ENCODE assay signal across 23 mouse cellular contexts in genomic region chr17:10947614-10948013, GRCm38 (mm10).
A peak's percentile ranks its signal among the peaks of the same experiment; 100 is the strongest.
DNase-seq lines count a peak whose midpoint lies in the region; ATAC-seq and TF ChIP-seq lines count a peak whose summit lies in the region.
"Had no signal": no experiment of that assay in that cellular context is flagged by ENCODE, and none has a peak within 500 bp of the region (broad histone marks: within the 10 kb centered on the region; RNA-seq: fewer than 3 reads in every experiment).

No protein-coding gene starts in this region.

- H3K4me3 ChIP-seq in lung, embryonic 14.5 days (ENCODE audit: low read depth, low read length), result no peak overlapping the region
- H3K4me3 ChIP-seq in lung, embryonic 16.5 days (ENCODE audit: low read length), result no peak overlapping the region
- H3K4me3 ChIP-seq in lung, adult 2 months (replicated peaks; ENCODE audit: extremely low read depth, low read depth, low read length), result no peak overlapping the region
- no peak overlapping the region for H3K4me3 ChIP-seq in lung, postnatal 0 days (ENCODE audit: low read depth, low read length)
- H3K4me3 ChIP-seq in MEL (ENCODE audit: control insufficient read depth in 1 of 2, insufficient read depth in 1 of 2, low read depth in 2 of 2, low read length in 2 of 2), result no peak overlapping the region

- no peak for TF ChIP-seq RAD21 in MEL (IDR thresholded peaks at IDR 0.05; ENCODE audit: low read depth, low read length)

- peak; percentile 52; the same call in 1 of the 2 replicates for ATAC-seq in lung, embryonic 14.5 days (ENCODE audit: insufficient read depth)
- peak; percentile 74 for ATAC-seq in lung, embryonic 16.5 days (ENCODE audit: low read depth)
- ATAC-seq in lung, postnatal 0 days, result 0 out of 2 replicates have a peak, but pooled peaks have one; percentile 25
- ATAC-seq: activated CD4-positive, CD25-positive, alpha-beta regulatory T cell, adult 4 months; CD4-positive, CD25-positive, alpha-beta regulatory T cell, adult 4 months; Patski had no signal

- no peak for TF ChIP-seq EP300 in lung, postnatal 0 days (IDR thresholded peaks at IDR 0.05)
- 0 out of 4 replicates have a peak, but pooled peaks of 1 of the 2 experiments have one; percentile 21 for TF ChIP-seq EP300 in MEL (IDR thresholded peaks at IDR 0.05; ENCODE audit: low read depth in 1 of 2, low read length in 2 of 2)

- no peak overlapping the region for H3K9ac ChIP-seq in lung, embryonic 14.5 days
- no peak overlapping the region for H3K9ac ChIP-seq in lung, embryonic 16.5 days (ENCODE audit: low read length)
- no peak overlapping the region for H3K9ac ChIP-seq in lung, postnatal 0 days (replicated peaks; ENCODE audit: low read depth)
- no peak overlapping the region for H3K9ac ChIP-seq in MEL (ENCODE audit: control insufficient read depth, low read depth, low read length, poor library complexity, severe bottlenecking)

- no peaks in the 10 kb centered on the region for H3K4me1 ChIP-seq in lung, embryonic 14.5 days (ENCODE audit: insufficient read depth)
- H3K4me1 ChIP-seq in lung, embryonic 16.5 days (replicated peaks; ENCODE audit: control insufficient read depth, insufficient read depth, low read length), result no peaks in the 10 kb centered on the region
- no peaks in the 10 kb centered on the region for H3K4me1 ChIP-seq in lung, adult 2 months (ENCODE audit: control insufficient read depth, insufficient read depth, low read length)
- no peaks in the 10 kb centered on the region for H3K4me1 ChIP-seq in lung, postnatal 0 days (ENCODE audit: insufficient read depth, low read depth, low read length)
- H3K4me1 ChIP-seq in MEL (ENCODE audit: control insufficient read depth in 1 of 2, insufficient read depth in 2 of 2, low read length in 2 of 2), result no peaks in the 10 kb centered on the region

- H3K79me2 ChIP-seq in MEL (ENCODE audit: control insufficient read depth, insufficient read depth, low read length, poor library complexity), result no peaks in the 10 kb centered on the region

- WGBS in lung, embryonic 14.5 days, result 54% methylated on average over 2 of the region's 2 CpGs
- WGBS in lung, embryonic 16.5 days, result 38% methylated on average over 2 of the region's 2 CpGs
- 68% methylated on average over 2 of the region's 2 CpGs for WGBS in lung, adult 2 months
- WGBS in lung, postnatal 0 days, result 48% methylated on average over 2 of the region's 2 CpGs

- H3K27ac ChIP-seq in lung, embryonic 14.5 days (ENCODE audit: low read depth), result no peak overlapping the region
- no peak overlapping the region for H3K27ac ChIP-seq in lung, embryonic 16.5 days (ENCODE audit: low read length)
- no peak overlapping the region for H3K27ac ChIP-seq in lung, postnatal 0 days (ENCODE audit: low read length)
- no peak overlapping the region for H3K27ac ChIP-seq in MEL (ENCODE audit: control insufficient read depth, low read depth, low read length)

- no peak for TF ChIP-seq POLR2A in lung, adult 2 months (IDR thresholded peaks at IDR 0.05; ENCODE audit: borderline replicate concordance, extremely low read depth, low read depth, low read length)
- no peak for TF ChIP-seq POLR2A in MEL (IDR thresholded peaks at IDR 0.05; ENCODE audit: control insufficient read depth in 1 of 2, insufficient read depth in 1 of 2, low read depth in 1 of 2, low read length in 2 of 2, poor library complexity in 1 of 2)

- DNase-seq in lung, embryonic 14.5 days, result peak; percentile 47
- no peak for DNase-seq in lung, postnatal 10 days
- no peak for DNase-seq in lung, adult 2 months
- peak; percentile 46 for DNase-seq in lung, postnatal 0 days (ENCODE audit: low spot score)
- DNase-seq in lung, postnatal 36 days, result no peak
- no peak for DNase-seq in MEL (ENCODE audit: low read depth, low spot score)
- DNase-seq in spleen, postnatal 14 days (ENCODE audit: low spot score in 2 of 2), result no peak
- DNase-seq: adrenal gland, adult 2 months; adrenal gland, adult 8-10 months; adrenal gland, postnatal 10 days; adrenal gland, postnatal 14 days; adrenal gland, postnatal 25 days; adrenal gland, postnatal 36 days; B cell, adult 2 months; cerebellum, adult 11 months; cerebellum, adult 11-12 months; cerebellum, adult 18-20 months had no signal

- no peak overlapping the region for H3K4me2 ChIP-seq in lung, embryonic 14.5 days
- H3K4me2 ChIP-seq in lung, embryonic 16.5 days (ENCODE audit: low read depth, low read length), result no peak overlapping the region
- H3K4me2 ChIP-seq in lung, postnatal 0 days (replicated peaks; ENCODE audit: low read depth, low read length), result no peak overlapping the region

- H3K9me3 ChIP-seq in lung, embryonic 14.5 days (ENCODE audit: low read depth, low read length), result no peaks in the 10 kb centered on the region
- no peaks in the 10 kb centered on the region for H3K9me3 ChIP-seq in lung, embryonic 16.5 days (ENCODE audit: control insufficient read depth, low read length)
- no peaks in the 10 kb centered on the region for H3K9me3 ChIP-seq in lung, postnatal 0 days (ENCODE audit: low read length)
- H3K9me3 ChIP-seq in MEL (replicated peaks; ENCODE audit: insufficient read depth, low read length), result no peaks in the 10 kb centered on the region
- H3K9me3 ChIP-seq: G1E had no signal

- H3K36me3 ChIP-seq in lung, embryonic 14.5 days (ENCODE audit: insufficient read depth), result no peaks in the 10 kb centered on the region
- no peaks in the 10 kb centered on the region for H3K36me3 ChIP-seq in lung, embryonic 16.5 days (ENCODE audit: control insufficient read depth, insufficient read depth, low read length)
- H3K36me3 ChIP-seq in lung, postnatal 0 days (ENCODE audit: insufficient read depth, low read length), result no peaks in the 10 kb centered on the region
- no peaks in the 10 kb centered on the region; a peak in 1 of 4 replicates for H3K36me3 ChIP-seq in MEL (ENCODE audit: control insufficient read depth in 1 of 2, insufficient read depth in 2 of 2, low read length in 2 of 2)
- H3K36me3 ChIP-seq: G1E had no signal

- H3K27me3 ChIP-seq in lung, embryonic 14.5 days (ENCODE audit: insufficient read depth, low read length), result no peaks in the 10 kb centered on the region
- H3K27me3 ChIP-seq in lung, embryonic 16.5 days (ENCODE audit: control insufficient read depth, insufficient read depth, low read depth, low read length), result no peaks in the 10 kb centered on the region
- no peaks in the 10 kb centered on the region for H3K27me3 ChIP-seq in lung, postnatal 0 days (replicated peaks; ENCODE audit: insufficient read depth, low read length)
- no peaks in the 10 kb centered on the region for H3K27me3 ChIP-seq in MEL (ENCODE audit: control insufficient read depth in 1 of 2, insufficient read depth in 2 of 2, low read length in 2 of 2)
- H3K27me3 ChIP-seq: CH12.LX, Patski had no signal

- no peak for TF ChIP-seq CTCF in lung, embryonic 14.5 days (IDR thresholded peaks at IDR 0.05; ENCODE audit: low read depth)
- no peak for TF ChIP-seq CTCF in lung, adult 2 months (IDR thresholded peaks at IDR 0.05; ENCODE audit: insufficient read depth, low read length)
- no peak for TF ChIP-seq CTCF in lung, postnatal 0 days (IDR thresholded peaks at IDR 0.05)
- no peak for TF ChIP-seq CTCF in MEL (IDR thresholded peaks at IDR 0.05 in 2 of 3, conservative IDR thresholded peaks at IDR 0.05 in 1 of 3; ENCODE audit: control insufficient read depth in 1 of 3, insufficient read depth in 1 of 3, low read depth in 2 of 3, low read length in 3 of 3, poor library complexity in 1 of 3, severe bottlenecking in 1 of 3)

TF ChIP-seq in MEL, 35 proteins besides CTCF, POLR2A, EP300 and RAD21:
- TF ChIP-seq GATA1 (IDR thresholded peaks at IDR 0.05; ENCODE audit: low read depth, low read length) (peak; percentile 55; the same call in 1 of the 2 replicates), GABPA (IDR thresholded peaks at IDR 0.05; ENCODE audit: low read depth, low read length) (no peak)

Comparison
In these comparisons a context has a peak if more than half of its experiments do, and no peak if none do; other contexts are left out.
1. DNase-seq: peak in lung, embryonic 14.5 days (single experiment) and lung, postnatal 0 days (single experiment); none in lung, postnatal 10 days (single experiment), lung, adult 2 months (single experiment), lung, postnatal 36 days (single experiment), MEL (single experiment) and spleen, postnatal 14 days (0 of 2).
2. Peak in every context shown above with its lines, with median percentiles within 50 percentile points of each other: ATAC-seq.